Mouse (Mus musculus): ENCODE results near the gene Ehd3. TPM values are rescaled to one million over a fixed set of nuclear protein-coding genes. Genes with fewer than 3 reads are reported as not detected.

The Ehd3 gene
- total RNA-seq (2021): 72.5 and 74.0 TPM in 2 replicates
- long read RNA-seq, experiment 1, transcript Ehd3-202 (1 exons, 3,528 nt): minor isoform, 11 of 85 reads
- long read RNA-seq, experiment 1, transcript Ehd3-201 (6 exons, 3,659 nt): major isoform, 64 of 85 reads
- long read RNA-seq, experiment 1, partial matches to known transcripts: 10 of 85 reads
- long read RNA-seq, experiment 1, other reads (novel, unspliced or antisense): 0 of 85 reads
- long read RNA-seq, experiment 2, transcript Ehd3-202 (1 exons, 3,528 nt): minor isoform, 8 of 80 reads
- long read RNA-seq, experiment 2, transcript Ehd3-201 (6 exons, 3,659 nt): major isoform, 62 of 80 reads
- long read RNA-seq, experiment 2, partial matches to known transcripts: 1 of 80 reads
- long read RNA-seq, experiment 2, other reads (novel, unspliced or antisense): 9 of 80 reads

GRCm38 (mm10) chr17:73803521-73804184 is at the start of gene Ehd3:
Ehd3 (plus strand) TSS chr17:73804134.
- no peak for DNase-seq

DNA sequence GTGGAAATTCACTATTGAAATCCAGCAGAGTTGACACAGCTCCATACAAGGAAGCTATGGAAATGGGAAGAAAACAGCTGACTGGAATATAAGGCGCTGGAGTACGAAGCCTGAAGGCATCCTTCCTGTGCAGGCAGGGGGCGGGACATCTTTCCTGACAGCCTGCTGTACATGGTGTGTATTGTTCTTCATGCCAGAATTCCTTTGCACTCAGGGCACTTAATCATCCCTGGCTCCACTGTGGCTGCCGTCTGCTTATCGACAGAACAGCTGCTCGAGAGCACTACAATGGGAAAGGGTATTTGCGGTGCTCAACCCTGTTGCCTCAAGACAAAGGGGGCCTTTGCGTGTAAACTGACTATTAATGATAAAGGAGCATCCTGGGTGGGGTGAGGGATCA is 33.0 kb upstream of the Ehd3 start:
- DNase-seq: peak; percentile 50

- DNase-seq: peak; percentile 35
These were observed 17.2 kb upstream of the Ehd3 start for GRCm38 (mm10) chr17:73786642-73787311.

GRCm38 (mm10) chr17:73790284-73791020 is 13.5 kb upstream of the Ehd3 start:
- DNase-seq: no peak

- no peak for DNase-seq
These were observed 7.1 kb upstream of the Ehd3 start for GRCm38 (mm10) chr17:73796789-73797188.

DNA sequence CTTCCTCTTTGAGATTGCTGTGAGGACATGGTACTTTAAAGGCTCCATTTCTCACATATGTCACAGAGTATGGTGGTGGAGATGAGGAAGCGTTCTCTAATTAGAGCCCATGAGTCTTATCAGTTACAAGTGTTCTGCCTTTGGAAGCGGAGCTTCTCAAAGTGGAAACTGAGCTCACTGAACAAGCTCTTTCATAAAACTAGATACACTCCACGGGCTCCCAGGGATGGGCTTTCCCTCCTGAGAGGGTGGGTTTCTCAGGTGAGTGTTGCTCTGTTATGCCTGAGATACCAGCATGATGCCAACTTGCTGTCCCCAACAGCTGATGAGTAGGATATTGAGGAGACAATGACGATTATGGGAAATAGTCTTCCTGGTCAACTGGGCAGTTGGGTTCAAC is 6.2 kb upstream of the Ehd3 start:
- DNase-seq: no peak

- DNase-seq: peak; percentile 93
These were observed 798 bp downstream of the Ehd3 start for GRCm38 (mm10) chr17:73804592-73805271.

DNA sequence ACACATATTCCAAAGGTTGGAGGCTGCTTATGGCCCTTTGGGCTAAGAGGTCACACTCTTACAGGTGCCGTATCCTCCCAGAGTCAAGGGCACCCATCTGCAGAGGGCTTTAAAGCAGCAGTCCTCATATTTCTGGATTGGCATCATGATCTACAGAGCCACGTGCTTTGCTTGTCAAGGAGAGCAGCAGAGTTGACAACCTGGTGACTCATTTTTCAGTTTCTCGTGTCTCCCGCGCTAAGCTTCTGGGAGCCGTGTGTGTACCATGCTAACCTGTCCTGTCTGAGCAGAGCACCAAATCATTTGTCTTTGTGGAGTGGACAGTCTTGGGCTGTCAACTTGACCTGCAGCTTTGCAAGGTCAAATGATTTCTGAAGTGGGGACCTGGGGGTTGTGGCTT is 2.4 kb downstream of the Ehd3 start:
- no peak for DNase-seq

- DNase-seq: no peak
These were observed 3.3 kb downstream of the Ehd3 start for GRCm38 (mm10) chr17:73807211-73807610.

GRCm38 (mm10) chr17:73808431-73808830 is 4.5 kb downstream of the Ehd3 start:
- DNase-seq: peak; percentile 43

DNA sequence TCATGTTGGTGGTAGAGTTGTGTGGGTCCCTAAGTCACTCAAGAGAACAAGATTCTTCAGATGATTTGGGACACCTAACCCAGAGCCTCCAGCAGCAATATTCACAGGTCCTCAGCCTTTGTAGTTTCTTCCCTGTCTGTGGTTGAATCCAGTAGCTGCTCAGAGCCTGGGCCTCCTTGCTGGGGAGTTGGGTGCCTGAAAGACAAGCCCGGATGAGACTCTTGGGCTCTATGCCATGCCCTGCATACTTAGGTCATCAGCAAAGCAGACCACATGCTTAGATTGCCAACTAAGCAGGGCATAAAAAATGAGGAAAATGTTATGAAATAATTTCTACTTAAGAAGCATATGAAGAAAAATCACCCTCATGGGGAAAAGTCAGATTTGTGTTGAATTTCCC is 6.9 kb downstream of the Ehd3 start:
- DNase-seq: peak; percentile 40

- DNase-seq: peak; percentile 57
These were observed 7.6 kb downstream of the Ehd3 start for GRCm38 (mm10) chr17:73811566-73811965.

DNA sequence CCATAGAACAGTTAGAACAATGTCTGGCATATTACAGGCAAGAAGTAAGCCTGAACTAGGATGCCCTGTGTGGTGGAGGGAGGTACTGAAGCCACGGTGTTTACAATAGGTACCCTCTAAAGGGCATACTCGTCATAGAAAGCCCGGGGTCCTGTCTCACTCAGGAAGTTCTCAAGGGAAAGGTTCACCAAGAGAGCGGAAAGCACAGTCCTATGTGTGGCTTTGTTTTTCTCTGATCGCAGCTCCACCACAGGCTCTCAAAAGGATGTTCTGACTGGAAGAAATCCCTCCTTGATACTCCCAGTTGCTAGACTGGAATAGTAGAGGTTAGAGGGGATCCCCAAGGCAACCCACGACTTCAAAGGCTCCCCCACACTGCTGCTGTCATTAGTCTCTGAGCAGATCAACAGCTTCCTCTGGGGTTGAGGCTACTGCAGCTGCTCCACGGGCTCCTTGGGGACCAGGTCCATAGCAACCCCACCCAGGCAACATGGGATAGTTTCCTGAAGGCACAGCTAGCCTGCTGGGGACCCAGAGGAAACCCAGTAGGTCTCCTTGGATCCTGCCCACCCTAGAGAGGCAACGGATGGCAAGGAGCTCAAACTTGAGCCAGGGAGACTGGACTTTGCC is 9.2 kb downstream of the Ehd3 start:
- DNase-seq: no peak

- DNase-seq: no peak
These were observed 10.7 kb downstream of the Ehd3 start for GRCm38 (mm10) chr17:73814500-73815190.

DNA sequence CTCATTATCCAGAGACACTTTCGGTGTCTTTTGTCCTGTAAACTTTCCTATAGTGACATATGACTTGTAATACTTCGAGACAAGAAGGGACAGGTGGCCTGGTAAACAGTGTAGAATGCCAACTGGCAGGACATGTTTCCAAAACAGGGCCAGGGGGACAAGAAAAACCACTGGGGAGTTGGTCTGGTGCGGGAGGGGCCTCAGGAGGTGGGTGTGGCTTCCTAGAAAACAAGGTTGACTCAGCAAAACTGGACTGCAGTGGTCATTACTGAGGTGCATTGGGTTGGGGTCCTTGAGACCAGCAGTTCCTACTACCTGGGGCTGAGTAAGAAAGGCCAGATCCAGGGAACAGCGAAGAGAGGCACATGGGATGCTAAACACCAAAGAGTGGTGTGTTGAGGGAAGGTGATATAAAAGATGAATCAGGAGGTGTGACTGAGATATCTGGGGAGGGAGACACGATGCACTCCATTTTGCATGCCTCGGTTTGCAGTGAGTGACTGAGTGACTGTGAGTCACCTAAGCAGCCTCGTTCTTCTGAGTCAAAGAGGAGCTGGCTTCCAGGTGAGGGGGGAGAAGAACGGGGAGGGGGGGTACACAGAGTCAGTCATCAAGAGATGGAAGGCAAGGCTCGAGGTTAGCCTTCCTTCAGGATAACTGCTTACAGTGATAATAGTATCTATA is 13.9 kb downstream of the Ehd3 start:
- no peak for DNase-seq

DNA sequence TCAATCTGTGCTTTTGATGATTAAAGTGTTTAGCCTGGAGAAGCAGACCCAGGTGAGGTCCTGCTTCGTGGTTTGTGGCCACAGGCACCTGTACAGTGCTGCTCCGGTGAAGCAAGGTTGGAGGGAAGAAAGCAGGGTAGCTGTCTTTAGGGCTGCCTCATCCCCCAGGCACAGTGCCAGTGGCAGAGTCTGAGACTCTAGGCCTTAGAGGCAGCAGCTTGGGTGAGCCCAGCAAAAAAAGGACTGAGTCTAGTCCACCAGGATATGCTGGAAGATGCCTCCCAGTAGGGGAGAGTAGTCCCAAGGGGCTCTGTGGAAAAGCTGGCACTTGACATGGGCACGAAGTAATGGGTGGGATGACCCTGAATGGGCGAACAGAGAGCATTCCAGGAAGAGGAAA is 15.0 kb downstream of the Ehd3 start:
- DNase-seq: no peak

DNA sequence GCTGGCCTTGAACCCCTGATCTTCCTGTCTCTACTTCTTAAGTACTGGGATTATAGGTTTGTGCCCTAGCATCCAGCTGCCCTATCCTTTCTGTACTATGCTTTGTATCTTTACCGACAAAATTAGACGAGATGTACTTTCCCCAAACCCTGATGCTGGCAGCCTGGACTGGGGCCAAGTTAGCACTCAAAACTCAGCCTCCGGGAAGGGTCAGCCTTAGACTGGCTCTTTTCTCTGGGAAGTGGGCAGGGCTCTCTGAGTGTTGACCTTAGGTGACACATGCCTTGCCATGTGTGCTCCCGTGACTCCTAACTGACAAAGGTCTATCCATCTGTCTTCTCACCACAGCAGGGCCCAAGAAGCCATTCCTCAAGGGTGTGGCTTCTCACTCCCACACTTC is 16.8 kb downstream of the Ehd3 start:
- peak; percentile 43 for DNase-seq

DNA sequence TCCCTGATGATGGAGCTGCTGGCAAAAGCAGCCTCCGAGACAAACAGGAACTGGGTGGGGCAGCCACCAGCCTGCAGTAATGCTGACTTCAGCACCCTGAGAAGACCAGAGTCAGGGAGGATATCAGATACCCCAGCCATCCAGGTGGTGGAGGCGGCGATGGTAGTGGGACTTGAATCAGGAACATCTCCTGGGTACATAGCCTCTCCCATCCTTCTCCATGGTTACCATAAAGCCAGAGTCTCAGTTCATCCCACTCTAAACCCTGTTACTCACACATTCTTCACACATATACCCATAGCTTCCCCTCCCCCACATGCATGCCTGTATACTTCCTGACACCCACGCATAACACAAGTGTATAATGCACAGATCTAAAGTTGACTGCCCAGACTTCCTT is 18.3 kb downstream of the Ehd3 start:
- no peak for DNase-seq

GRCm38 (mm10) chr17:73823121-73824021 is 19.4 kb downstream of the Ehd3 start:
- DNase-seq: no peak
